Mouse (Mus musculus) E14TG2a.4 (cell line): ENCODE data around the gene Gm19426.

Source experiments
- CTCF ChIP-seq: conservative IDR thresholded peaks from 2 replicates; pipeline ENCODE4 v1.5.1; 2014; ENCODE audit warnings: low read length
- NANOG ChIP-seq: IDR thresholded peaks from 2 replicates; pipeline ENCODE4 v1.6.1; 2014; ENCODE audit warnings: borderline replicate concordance, low read length, mixed read lengths

DNA sequence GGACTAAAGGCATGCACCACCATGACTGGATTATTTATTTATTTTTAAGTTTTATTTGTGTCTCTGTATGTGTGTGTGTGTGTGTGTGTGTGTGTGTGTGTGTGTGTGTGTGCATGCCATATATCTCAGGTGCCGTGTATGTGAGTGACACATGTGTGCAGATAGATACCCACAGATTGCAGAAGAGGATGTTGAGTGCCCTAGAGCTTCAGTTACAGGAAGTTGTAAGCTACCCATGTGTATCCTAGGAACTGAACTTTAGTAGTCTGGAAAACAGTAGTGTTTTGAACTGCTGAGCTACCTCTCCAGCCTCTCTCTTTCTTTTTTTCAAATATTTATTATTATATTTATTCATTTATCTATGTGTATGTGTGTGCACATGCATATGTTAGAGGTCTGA lies 39.9 kb upstream of the Gm19426 start:
- TF ChIP-seq CTCF (no peak), NANOG (no peak)
